Mouse (Mus musculus): ENCODE results near the gene Cxcl3. TPM values are rescaled to one million over a fixed set of nuclear protein-coding genes. Genes with fewer than 3 reads are reported as not detected.

Cxcl3 gene
- polyA plus RNA-seq (2012; rRNA removed; ENCODE audit: low replicate concordance) = 0.17 and 0.27 TPM in 2 replicates

DNA sequence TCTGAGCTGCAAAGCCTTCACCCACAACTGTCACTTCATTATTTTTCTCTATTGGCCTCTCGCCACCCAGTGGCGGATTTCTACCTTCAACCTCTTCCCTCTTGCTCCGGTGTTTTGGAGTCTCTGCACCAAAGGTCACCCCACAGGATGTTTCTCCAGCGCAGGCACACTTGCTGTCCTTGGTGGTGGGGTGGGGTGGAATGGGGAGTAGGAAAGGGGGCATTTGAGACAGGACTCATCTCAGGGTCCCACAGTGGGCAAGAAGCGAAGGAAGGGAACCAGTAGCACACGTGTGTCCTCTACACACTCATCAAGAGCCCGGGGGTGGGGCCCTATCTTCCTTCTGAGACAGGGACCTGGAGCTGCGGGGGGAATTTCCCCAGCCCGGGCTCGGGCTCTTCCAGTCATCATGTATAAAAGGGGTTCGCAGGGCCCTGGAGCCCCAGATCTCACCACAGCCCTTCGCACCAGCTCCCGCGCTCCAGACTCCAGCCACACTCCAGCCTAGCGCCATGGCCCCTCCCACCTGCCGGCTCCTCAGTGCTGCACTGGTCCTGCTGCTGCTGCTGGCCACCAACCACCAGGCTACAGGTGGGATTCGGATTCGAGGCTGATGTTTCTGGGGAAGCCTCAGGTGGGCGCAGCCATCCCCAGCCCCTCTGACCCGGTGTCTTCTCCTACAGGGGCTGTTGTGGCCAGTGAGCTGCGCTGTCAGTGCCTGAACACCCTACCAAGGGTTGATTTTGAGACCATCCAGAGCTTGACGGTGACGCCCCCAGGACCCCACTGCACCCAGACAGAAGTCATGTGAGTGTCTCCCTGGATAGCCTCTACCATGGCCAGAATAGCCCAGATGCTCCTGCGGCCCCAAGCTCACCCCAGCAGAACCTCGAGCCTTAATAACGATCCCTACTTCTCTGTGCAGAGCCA lies at the start of gene Cxcl3:
Cxcl3 (plus strand) TSS at position 445 of the 930 bp plus-strand sequence.

DNA sequence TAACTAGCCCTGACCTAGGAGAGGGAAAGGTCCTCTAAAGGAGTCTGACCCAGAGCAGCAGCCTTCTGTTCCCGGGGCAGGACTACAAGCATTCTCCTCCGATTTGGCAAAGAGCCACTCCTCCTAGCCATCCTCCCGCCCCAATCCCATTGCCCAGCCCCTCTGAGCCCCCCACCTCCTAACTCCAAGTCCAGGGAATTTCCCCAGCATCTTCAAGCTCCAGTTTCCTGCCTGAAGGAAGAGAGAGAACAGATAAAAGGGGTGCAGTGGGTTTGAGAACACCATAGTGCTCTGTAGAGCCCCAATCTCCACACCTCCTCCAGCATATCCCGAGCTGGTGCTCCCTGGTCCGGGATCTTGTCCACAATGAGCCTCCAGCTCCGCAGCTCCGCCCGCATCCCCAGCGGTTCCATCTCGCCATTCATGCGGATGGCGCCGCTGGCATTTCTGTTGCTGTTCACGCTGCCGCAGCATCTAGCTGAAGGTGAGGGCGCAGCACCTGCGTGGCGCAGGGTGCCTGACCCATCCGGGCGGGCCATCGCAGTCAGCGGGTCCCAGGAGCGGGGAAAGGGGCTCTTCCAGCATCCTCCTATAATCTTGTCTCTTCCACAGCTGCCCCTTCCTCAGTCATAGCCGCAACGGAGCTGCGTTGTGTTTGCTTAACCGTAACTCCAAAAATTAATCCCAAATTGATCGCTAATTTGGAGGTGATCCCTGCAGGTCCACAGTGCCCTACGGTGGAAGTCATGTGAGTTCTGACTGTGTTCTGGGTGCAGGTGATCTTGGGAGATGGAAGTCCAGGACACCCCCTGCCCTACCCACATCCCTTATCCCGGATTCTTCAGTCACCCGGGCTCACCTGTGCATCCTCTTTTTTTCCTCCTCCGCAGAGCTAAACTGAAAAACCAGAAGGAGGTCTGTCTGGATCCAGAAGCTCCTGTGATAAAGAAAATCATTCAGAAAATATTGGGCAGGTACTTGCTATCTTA lies 26.5 kb upstream of the Cxcl3 start, which contains the start of gene Cxcl5:
Cxcl5 (plus strand) TSS at position 284 of the 989 bp plus-strand sequence.

DNA sequence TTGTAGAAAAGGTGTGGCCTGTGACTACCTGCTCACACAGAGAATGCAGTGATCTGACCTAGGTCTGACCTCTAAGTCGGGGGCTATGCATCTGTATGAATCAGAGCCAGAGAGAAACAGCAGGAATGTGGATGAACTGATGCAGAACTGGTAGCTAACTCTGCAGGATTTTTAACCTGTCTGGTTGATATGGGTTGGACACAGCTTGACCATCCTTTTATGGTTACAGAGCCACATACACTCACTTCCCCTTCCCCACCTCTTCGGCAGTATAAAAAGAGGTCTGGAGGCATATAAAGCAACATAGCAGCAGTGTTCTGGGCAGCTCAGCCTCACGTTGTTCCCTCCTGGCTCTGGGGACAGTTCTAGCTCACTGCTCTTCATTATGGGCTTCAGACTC lies 17.7 kb upstream of the Cxcl3 start, which contains the start of gene Ppbp:
Ppbp (plus strand) TSS at position 301 of the 400 bp plus-strand sequence.

DNA sequence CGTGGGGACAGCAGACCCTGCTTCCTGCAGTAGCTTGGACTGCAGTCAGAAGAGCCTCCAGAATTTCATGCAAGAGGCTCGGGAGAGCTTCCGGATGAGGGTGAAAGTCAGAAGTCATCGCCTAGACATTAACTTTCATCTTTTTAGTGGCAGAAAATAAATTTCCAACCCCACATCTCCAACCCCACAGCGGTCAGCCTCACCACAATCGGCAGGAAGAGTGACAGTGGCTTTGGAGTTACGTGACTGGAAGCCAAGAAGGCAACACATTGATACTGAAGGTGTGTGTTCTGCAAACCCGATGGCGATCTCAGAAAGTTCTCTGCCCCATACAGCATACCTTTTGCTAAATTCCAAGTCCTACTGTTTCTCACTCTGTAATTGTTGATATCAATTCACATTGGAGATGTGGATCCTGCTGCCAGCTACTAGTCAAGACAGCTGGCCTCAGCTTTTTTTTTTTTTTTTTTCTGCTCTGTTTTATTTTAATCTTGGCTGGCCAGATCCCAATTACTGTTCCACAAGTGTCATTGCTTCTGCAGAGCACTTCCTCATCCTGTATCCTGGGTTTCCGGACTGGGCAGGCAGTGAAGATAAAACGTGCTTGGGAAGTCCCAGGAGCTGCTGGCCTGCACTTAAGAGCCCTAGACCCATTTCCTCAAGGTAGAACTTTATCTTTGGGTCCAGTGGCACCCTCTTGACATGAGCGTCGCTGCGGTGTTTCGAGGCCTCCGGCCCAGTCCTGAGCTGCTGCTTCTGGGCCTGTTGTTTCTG lies 13.8 kb upstream of the Cxcl3 start, which contains the start of gene Pf4:
Pf4 (plus strand) TSS at position 556 of the 774 bp plus-strand sequence.

DNA sequence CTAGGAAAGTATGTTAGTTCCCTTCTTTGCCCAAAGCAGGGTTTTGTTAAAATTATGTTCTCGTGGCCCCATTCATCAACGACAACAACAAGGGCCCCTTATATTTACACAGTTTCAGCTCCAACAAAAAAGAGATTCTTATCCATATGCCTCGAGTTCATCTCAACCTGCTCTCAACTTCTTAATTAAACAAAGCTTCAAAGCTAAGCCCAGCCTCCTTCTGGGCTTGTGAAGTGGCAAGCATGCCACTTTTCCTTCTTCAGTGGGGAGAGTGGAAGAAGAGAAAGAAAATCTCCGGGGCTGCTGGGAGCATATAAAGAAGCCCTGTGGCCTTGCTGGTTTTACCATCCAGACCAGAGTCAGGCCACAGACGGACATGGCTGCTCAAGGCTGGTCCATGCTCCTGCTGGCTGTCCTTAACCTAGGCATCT lies 8.3 kb downstream of the Cxcl3 start, which contains the start of gene Cxcl15:
Cxcl15 (plus strand) TSS at position 340 of the 431 bp plus-strand sequence.

Other genes with a start within 250 kb of the Cxcl3 start
- 0.06 TPM in 1 of 2 replicates, not detected in the other for gene 5830473C10Rik, start 225.0 kb upstream of the Cxcl3 start, polyA plus RNA-seq (2012; rRNA removed; ENCODE audit: low replicate concordance)
- 0.57 and 2.9 TPM in 2 replicates for gene Rassf6, start 145.4 kb upstream of the Cxcl3 start, polyA plus RNA-seq (2012; rRNA removed; ENCODE audit: low replicate concordance)
- 0.41 TPM in 1 of 2 replicates, not detected in the other for gene Cxcl5, start 26.7 kb upstream of the Cxcl3 start, polyA plus RNA-seq (2012; rRNA removed; ENCODE audit: low replicate concordance)
- gene Ppbp, start 17.6 kb upstream of the Cxcl3 start, polyA plus RNA-seq (2012; rRNA removed; ENCODE audit: low replicate concordance) = 0.93 and 1.2 TPM in 2 replicates
- 73.2 and 78.2 TPM in 2 replicates for gene Pf4, start 13.7 kb upstream of the Cxcl3 start, polyA plus RNA-seq (2012; rRNA removed; ENCODE audit: low replicate concordance)
- 8.4 TPM in 1 of 2 replicates, not detected in the other for gene Cxcl15, start 8.4 kb downstream of the Cxcl3 start, polyA plus RNA-seq (2012; rRNA removed; ENCODE audit: low replicate concordance)
- gene Cxcl1, start 105.1 kb downstream of the Cxcl3 start, polyA plus RNA-seq (2012; rRNA removed; ENCODE audit: low replicate concordance) = 0.69 and 3.4 TPM in 2 replicates
- gene Cxcl2, start 117.8 kb downstream of the Cxcl3 start, polyA plus RNA-seq (2012; rRNA removed; ENCODE audit: low replicate concordance) = 0.54 and 1.8 TPM in 2 replicates
- 13.4 and 38.7 TPM in 2 replicates for gene Mthfd2l, start 145.0 kb downstream of the Cxcl3 start, polyA plus RNA-seq (2012; rRNA removed; ENCODE audit: low replicate concordance)
- gene Epgn, start 241.4 kb downstream of the Cxcl3 start, polyA plus RNA-seq (2012; rRNA removed; ENCODE audit: low replicate concordance) = 0.09 TPM in 1 of 2 replicates, not detected in the other

Measured in subcutaneous adipose tissue, adult 2 months (tissue).